Mouse (Mus musculus): ENCODE measurements around the gene Steap3.

The Steap3 gene

GRCm38 (mm10) chr1:120198151-120198550 is 74.4 kb downstream of the Steap3 start:
- no peak for DNase-seq (ENCODE audit: low spot score)

- DNase-seq (ENCODE audit: low spot score): peak; percentile 59
These were observed 75.3 kb downstream of the Steap3 start for GRCm38 (mm10) chr1:120197189-120197588.

- DNase-seq (ENCODE audit: low spot score): no peak
These were observed 75.8 kb downstream of the Steap3 start for GRCm38 (mm10) chr1:120196724-120197123.

GRCm38 (mm10) chr1:120195947-120196346 is 76.6 kb downstream of the Steap3 start:
- no peak for DNase-seq (ENCODE audit: low spot score)

- DNase-seq (ENCODE audit: low spot score): no peak
These were observed 78.9 kb downstream of the Steap3 start for GRCm38 (mm10) chr1:120193586-120193985.

- DNase-seq (ENCODE audit: low spot score): no peak
These were observed 80.2 kb downstream of the Steap3 start for GRCm38 (mm10) chr1:120192321-120192720.

- DNase-seq (ENCODE audit: low spot score): no peak
These were observed 81.6 kb downstream of the Steap3 start for GRCm38 (mm10) chr1:120190946-120191345.

GRCm38 (mm10) chr1:120190300-120190699 is 82.2 kb downstream of the Steap3 start:
- no peak for DNase-seq (ENCODE audit: low spot score)

GRCm38 (mm10) chr1:120189206-120189605 is 83.3 kb downstream of the Steap3 start:
- DNase-seq (ENCODE audit: low spot score): no peak

- DNase-seq (ENCODE audit: low spot score): no peak
These were observed 85.4 kb downstream of the Steap3 start for GRCm38 (mm10) chr1:120187059-120187458.

- no peak for DNase-seq (ENCODE audit: low spot score)
These were observed 85.8 kb downstream of the Steap3 start for GRCm38 (mm10) chr1:120186655-120187054.

- no peak for DNase-seq (ENCODE audit: low spot score)
These were observed 86.3 kb downstream of the Steap3 start for GRCm38 (mm10) chr1:120186204-120186603.

- no peak for DNase-seq (ENCODE audit: low spot score)
These were observed 95.4 kb downstream of the Steap3 start for GRCm38 (mm10) chr1:120177141-120177540.

GRCm38 (mm10) chr1:120176313-120176712 is 96.2 kb downstream of the Steap3 start:
- DNase-seq (ENCODE audit: low spot score): no peak

- DNase-seq (ENCODE audit: low spot score): no peak
These were observed 97.5 kb downstream of the Steap3 start for GRCm38 (mm10) chr1:120174991-120175390.

GRCm38 (mm10) chr1:120171819-120172521 is 100.5 kb downstream of the Steap3 start:
- no peak for DNase-seq (ENCODE audit: low spot score)

- DNase-seq (ENCODE audit: low spot score): no peak
These were observed 102.2 kb downstream of the Steap3 start for GRCm38 (mm10) chr1:120170307-120170706.

GRCm38 (mm10) chr1:120168674-120169073 is 103.8 kb downstream of the Steap3 start:
- no peak for DNase-seq (ENCODE audit: low spot score)

GRCm38 (mm10) chr1:120168016-120168415 is 104.5 kb downstream of the Steap3 start:
- DNase-seq (ENCODE audit: low spot score): no peak

GRCm38 (mm10) chr1:120162616-120163015 is 109.9 kb downstream of the Steap3 start:
- no peak for DNase-seq (ENCODE audit: low spot score)

GRCm38 (mm10) chr1:120161502-120161901 is 111.0 kb downstream of the Steap3 start:
- no peak for DNase-seq (ENCODE audit: low spot score)

- no peak for DNase-seq (ENCODE audit: low spot score)
These were observed 113.9 kb downstream of the Steap3 start for GRCm38 (mm10) chr1:120158474-120159127.

GRCm38 (mm10) chr1:120155325-120155724 is 117.2 kb downstream of the Steap3 start:
- no peak for DNase-seq (ENCODE audit: low spot score)

- DNase-seq (ENCODE audit: low spot score): peak; percentile 29
These were observed 118.3 kb downstream of the Steap3 start for GRCm38 (mm10) chr1:120154232-120154631.
